Mouse (Mus musculus): Measurements from ENCODE around the gene Mcm5.

DNA sequence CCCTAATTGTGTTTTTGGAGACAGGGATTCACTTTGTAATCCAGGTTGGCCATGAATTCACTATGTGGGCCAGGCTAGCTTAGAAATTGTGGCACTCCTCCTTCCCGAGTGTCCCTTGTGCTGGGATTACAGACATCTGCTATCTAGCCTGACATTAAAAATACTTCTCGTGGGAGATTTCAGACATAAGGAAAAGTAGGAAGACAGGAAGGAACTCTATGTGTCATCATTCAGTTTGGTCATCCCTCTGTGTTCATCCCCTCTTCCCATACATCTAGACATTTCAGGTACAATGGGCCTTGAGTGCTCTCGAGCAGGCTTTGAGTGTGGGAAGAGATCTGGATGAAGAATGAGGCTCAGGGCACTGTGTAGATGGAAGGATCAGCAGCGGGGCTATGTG is 42.4 kb downstream of the Mcm5 start:
- TF ChIP-seq POLR2A (IDR thresholded peaks at IDR 0.05; ENCODE audit: extremely low read depth, insufficient read depth, low read length) = no peak
- no peak for TF ChIP-seq CTCF (IDR thresholded peaks at IDR 0.05; ENCODE audit: extremely low read depth, insufficient read depth, low read length)
